Mouse (Mus musculus): ENCODE data around the gene Irs3.

The Irs3 gene

DNA sequence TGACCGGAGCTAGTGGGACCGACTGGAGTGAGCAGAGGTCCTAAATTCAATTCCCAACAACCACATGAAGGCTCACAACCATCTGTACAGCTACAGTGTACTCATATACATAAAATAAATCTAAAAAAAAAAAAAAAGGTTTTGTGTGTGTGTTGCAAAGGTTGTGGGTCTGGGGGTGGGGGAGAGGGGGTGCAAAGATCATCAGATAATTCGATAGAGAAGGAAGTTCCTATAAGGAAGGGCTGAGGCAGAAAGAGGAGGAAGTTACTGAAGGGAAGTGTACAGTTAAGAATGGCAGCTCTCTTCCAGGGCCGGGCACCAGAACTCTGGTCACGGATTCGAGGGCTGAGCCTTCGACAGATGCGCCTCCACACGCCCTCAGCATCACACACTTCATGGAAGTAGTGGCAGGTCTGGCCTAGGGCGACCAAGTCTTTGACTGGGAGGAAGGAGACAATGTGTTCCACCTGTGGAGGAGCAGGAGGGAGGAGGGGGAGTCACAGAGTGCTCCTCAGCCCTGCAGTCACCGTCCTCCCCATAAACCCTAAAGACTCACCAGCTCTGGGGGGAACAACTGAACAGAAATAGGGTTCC, 21.5 kb downstream of the Irs3 start:
- 80% methylated on average over 11 of the region's 11 CpGs for WGBS

GRCm38 (mm10) chr5:137615347-137615746, 30.2 kb downstream of the Irs3 start:
- WGBS = 94% methylated on average over 7 of the region's 7 CpGs

- 94% methylated on average over 2 of the region's 2 CpGs for WGBS
Measured at GRCm38 (mm10) chr5:137614921-137615320, 30.6 kb downstream of the Irs3 start.

DNA sequence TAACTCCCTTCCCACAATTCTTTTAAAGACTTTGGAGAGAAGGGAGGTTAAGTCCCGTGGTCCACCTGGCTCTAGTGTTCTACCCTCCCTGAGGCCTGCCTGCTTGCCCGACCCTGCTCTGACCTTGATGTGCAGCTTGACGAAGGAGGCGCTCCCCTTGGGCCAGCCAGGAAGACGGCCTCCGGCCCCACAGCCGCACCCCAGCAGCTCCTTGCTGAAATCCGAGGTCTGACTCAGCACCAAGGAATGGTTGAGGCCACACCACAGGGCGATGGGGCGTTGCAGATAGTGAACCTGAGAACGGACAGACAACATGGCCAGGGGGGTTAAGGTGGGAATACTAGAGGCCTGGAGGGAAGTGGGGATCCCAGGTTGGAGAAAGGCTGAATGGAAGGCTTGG, 32.0 kb downstream of the Irs3 start, which contains the start of gene Pcolce:
TSS of gene Pcolce (minus strand) at position 235 of the 400 bp plus-strand sequence.
- WGBS = 76% methylated on average over 11 of the region's 11 CpGs

DNA sequence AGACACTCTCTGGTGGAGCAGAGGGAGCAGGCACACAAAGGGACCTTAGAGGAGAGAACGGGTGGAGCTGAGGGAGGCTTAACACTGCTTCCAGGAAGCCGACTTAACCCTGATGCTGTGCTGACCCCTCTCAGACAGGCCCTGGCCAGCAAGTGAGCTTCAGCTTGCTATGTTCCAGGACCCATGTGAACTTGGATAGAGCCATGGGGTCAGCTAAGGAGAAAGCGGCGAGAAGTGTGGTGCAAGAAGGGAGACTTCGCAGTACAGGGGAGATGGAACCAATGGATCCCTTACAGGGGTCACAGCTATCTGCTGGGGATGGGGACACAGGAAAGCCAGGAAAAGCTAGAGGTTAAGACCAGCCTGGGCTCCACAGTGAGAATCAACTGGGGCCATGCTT, 32.4 kb downstream of the Irs3 start:
- 75% methylated on average over 5 of the region's 5 CpGs for WGBS

DNA sequence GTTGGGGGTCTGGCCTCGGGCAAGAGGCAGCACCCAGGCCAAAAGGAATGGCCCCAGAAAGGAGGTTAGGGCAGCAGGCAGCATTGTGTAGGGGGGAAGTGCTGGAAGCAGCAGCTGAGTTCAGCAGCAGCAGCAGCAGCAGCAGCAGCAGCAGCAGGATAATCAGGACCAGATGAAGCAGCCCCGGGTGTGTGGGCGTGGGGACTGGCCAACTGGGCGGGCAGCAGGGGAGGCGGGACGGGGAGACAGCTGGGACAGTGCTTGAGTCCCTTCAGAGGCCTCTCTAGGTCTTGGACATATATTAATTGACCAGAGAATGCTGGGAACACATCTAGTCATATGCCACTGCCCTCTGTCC, 34.3 kb downstream of the Irs3 start:
- 35% methylated on average over 6 of the region's 6 CpGs for WGBS

GRCm38 (mm10) chr5:137610548-137611244, 34.8 kb downstream of the Irs3 start:
- 46% methylated on average over 12 of the region's 12 CpGs for WGBS

- WGBS = 84% methylated on average over 4 of the region's 4 CpGs
Measured at GRCm38 (mm10) chr5:137610056-137610455, 35.5 kb downstream of the Irs3 start.

- WGBS = 74% methylated on average over 3 of the region's 3 CpGs
Measured at GRCm38 (mm10) chr5:137609292-137609691, 36.2 kb downstream of the Irs3 start.

- WGBS = 40% methylated on average over 23 of the region's 23 CpGs
Measured at GRCm38 (mm10) chr5:137608654-137609190, 36.8 kb downstream of the Irs3 start.

- 28% methylated on average over 26 of the region's 26 CpGs for WGBS
Measured at GRCm38 (mm10) chr5:137607860-137608653, 37.5 kb downstream of the Irs3 start.

DNA sequence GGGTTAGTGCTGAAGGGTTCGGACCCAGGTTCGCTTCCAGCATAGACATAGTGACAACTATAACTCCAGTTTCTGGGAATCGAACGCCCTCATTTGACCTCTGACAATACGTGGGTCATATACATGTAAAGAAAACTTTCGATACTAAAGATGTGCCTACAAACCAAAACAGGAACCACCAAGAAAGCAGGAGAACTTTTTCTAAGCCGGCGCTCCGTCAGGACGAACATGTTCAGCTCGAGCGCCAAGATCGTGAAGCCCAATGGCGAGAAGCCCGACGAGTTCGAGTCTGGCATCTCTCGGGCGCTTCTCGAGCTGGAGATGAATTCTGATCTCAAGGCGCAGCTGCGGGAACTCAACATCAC, 44.2 kb downstream of the Irs3 start:
- under 1% methylated on average over 22 of the region's 22 CpGs for WGBS

DNA sequence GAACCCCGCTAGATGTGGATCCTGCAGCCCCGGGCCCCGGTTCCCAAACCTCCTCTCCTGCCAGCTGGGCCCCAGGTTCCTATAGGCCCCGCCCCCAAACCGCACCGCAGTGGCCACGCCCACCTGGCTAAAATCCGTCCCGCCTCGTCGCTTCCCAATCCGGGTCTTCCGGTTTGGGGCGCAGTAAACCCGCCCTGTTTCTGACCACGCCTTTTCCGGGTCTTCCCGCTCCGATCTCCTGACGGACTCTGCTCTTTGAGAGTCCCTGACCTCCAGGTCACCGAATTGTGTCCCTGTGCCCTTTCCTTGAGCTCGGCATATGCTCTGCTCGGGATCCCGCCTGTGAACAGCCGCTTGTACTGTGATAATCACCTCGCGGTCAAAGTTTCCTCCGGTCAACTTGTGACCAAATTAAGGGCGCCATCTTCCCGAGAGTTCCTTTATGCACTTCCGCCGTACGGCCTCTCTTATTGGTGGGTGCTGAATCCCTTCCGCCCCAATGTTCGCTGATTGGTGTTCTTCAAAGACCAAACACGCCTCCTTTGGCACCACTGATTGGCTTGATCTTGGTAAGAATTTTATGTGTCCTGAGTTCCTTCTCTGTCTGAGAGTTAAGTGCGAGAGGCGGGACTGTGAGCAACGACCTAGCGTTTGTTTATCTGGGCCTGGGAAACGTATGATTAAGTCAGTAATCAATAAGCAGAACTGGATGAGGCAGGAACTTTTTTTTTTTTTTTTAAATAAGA, 44.7 kb downstream of the Irs3 start, which contains the start of gene Mospd3:
TSS of gene Mospd3 (minus strand) at position 440 of the 746 bp plus-strand sequence.
- WGBS = under 1% methylated on average over 41 of the region's 41 CpGs

DNA sequence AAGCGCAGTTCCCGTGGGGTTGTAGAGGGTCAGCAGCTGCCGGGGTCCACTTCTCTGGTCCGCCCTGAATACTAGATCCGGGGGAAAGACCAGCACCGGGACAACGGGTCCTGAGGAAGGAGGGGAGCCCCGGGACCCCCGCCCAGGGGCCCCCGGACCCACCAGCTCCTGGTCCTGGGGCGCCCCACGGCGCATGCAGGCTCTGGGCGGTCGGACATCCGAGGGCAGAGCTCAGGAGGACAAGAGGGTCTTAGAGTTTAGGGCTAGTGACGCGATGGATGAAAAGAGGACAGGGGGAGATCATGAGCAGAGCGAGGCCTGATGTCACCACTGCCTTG, 45.3 kb downstream of the Irs3 start:
- 1% methylated on average over 19 of the region's 19 CpGs for WGBS

GRCm38 (mm10) chr5:137599600-137599999, 45.9 kb downstream of the Irs3 start:
- WGBS = 44% methylated on average over 9 of the region's 9 CpGs

DNA sequence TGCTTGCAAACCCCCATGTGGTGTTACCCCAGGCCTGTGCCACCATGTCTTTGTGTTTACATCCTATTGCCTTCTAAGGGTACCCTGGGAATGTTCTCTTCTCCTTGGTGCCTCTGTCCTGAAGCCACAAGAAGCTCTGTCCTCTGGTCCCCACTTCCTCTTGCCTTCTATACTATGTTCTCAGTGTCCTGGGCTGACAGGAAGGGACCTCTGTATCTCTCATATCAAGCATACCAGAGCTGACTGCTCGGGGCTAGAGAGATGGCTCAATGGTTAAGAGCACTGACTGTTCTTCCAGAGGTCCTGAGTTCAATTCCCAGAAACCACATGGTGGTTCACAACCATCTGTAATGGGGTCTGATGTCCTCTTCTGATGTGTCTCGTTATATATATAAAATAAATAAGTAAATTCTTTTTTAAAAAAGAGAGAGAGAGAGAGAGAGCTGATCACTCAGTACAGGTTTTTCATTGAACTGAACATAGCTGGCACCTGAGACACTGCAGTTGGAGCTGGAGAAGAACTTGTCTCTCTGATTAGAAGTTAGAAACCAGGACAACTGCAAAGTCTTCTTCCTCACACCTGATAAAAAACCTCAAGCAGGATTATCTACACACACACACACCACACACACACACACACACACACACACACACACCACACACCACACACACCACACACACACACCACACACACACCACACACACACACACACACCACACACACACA, 47.3 kb downstream of the Irs3 start:
- 80% methylated on average over 2 of the region's 2 CpGs for WGBS

DNA sequence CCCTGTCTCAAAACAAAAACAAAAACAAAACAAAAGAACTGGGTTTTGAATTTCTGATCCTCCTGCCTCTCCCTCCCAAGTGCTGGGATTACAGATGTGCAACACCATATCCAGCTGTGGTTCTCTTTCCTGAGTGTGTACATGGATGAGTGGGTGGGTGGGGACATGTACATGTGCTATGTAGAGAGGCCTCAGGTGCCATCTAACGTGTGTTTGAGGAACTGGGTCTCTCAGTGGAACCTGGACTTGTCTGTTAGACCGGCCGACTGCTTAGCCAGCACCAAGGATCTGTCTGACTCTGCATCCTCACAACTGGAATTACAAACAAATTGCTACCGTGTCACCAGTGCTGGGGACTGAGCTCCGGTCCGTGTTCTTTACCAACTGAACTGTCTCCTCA, 47.9 kb downstream of the Irs3 start:
- WGBS = 94% methylated on average over 6 of the region's 6 CpGs

DNA sequence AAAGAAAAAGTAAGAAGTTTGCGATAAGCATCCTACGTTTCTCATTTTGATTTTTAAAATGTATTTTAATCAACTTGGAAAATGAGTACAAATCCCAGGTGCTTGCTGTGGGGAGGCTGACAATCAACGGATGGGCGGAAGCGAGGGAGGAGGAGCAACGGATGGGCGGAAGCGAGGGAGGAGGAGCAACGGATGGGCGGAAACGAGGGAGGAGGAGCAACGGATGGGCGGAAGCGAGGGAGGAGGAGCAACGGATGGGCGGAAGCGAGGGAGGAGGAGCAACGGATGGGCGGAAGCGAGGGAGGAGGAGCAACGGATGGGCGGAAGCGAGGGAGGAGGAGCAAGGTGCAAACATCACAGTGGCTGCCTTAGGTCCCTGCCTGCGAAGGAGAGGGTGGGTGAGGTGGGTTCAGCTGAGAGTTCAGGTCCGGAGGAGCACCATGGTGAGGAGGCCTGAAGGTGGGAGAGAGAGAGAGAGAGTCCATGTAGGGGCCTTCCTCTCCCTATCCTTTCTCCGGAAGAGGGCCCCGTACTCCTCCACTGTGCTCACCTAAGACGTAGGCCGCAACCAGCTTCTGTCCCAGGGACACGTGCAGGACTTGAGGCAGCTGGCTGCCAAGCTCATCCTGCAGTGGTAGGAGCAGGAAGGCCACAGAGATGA, 48.8 kb downstream of the Irs3 start:
- WGBS = 46% methylated on average over 29 of the region's 30 CpGs

- WGBS = 85% methylated on average over 7 of the region's 7 CpGs
Measured at GRCm38 (mm10) chr5:137595921-137596320, 49.6 kb downstream of the Irs3 start.
